8 mouse cellular contexts compared by ENCODE assay signal in the genomic region with DNA sequence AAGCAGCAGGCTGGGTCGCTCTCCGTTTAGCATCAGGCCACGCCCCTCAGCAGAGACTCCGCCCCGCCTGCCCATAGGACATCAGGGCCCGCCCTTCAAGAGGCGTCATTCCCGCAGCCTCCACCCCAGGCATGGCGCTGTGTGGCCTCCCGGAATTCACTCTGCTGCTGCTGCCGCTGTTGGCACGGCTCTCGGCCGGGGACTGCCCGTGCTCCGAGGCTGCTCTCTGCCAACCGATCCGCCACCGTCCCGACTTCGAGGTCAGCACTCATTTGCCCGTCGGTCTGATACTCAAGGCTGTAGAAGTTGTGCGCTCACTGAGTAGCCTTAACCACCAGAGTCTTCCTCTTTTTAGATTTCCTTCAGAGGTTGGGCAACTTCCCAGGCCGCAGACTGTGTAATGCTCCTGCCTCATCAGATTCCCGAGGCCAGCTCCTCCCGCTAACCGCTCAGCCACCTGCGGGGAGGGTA. TPM values are rescaled to one million over a fixed set of nuclear protein-coding genes. Genes with fewer than 3 reads are reported as not detected.
DNase-seq lines count a peak whose midpoint lies in the region; ATAC-seq and TF ChIP-seq lines count a peak whose summit lies in the region.

No protein-coding gene starts in this region.

- no peaks in the 10 kb centered on the region for H3K36me3 ChIP-seq in ES-E14 (ENCODE audit: control insufficient read depth, insufficient read depth, low read length, poor library complexity, severe bottlenecking)
- 0 out of 2 replicates have a peak, but pooled peaks cover 3% of the 10 kb centered on the region for H3K36me3 ChIP-seq in forebrain, embryonic 16.5 days (ENCODE audit: control insufficient read depth, insufficient read depth)
- no peaks in the 10 kb centered on the region for H3K36me3 ChIP-seq in lung, embryonic 14.5 days (ENCODE audit: insufficient read depth)
- H3K36me3 ChIP-seq in thymus, adult 2 months (ENCODE audit: control insufficient read depth, insufficient read depth, low read length): no peaks in the 10 kb centered on the region

- in situ Hi-C loops in ES-E14 (cut with MboI; ENCODE audit: low sequenced_read_pairs in 2 of 2, unreplicated experiment in 2 of 2): no loop called here

- peak; percentile 92 for DNase-seq in ES-E14 (ENCODE audit: low read depth, low spot score)
- peak; percentile 86 for DNase-seq in cerebellum, adult 11-12 months
- peak; percentile 89 to 93 for DNase-seq in heart, postnatal 36 days
- peak; percentile 92 for DNase-seq in layer of hippocampus, adult 2 months (ENCODE audit: low spot score in 2 of 2)
- peak; percentile 99 for DNase-seq in lung, embryonic 14.5 days
- DNase-seq in thymus, adult 2 months: peak; percentile 94

- peak overlapping the region; percentile 84 for H3K9ac ChIP-seq in ES-E14 (ENCODE audit: insufficient read depth, low read depth, low read length, poor library complexity, severe bottlenecking)
- peak overlapping the region; percentile 69 for H3K9ac ChIP-seq in forebrain, embryonic 16.5 days (replicated peaks; ENCODE audit: low read depth, low read length)
- H3K9ac ChIP-seq in lung, embryonic 14.5 days: peak overlapping the region; percentile 73

- peak; percentile 99 for ATAC-seq in forebrain, embryonic 16.5 days
- ATAC-seq in lung, embryonic 14.5 days (ENCODE audit: insufficient read depth): peak; percentile 99

- H3K4me2 ChIP-seq in forebrain, embryonic 16.5 days (ENCODE audit: low read length): peak overlapping the region; percentile 56
- H3K4me2 ChIP-seq in lung, embryonic 14.5 days: peak overlapping the region; percentile 80

- under 1% methylated on average over 29 of the region's 29 CpGs for WGBS in forebrain, embryonic 16.5 days
- WGBS in lung, embryonic 14.5 days: under 1% methylated on average over 29 of the region's 29 CpGs
- under 1% methylated on average over 29 of the region's 29 CpGs for WGBS in olfactory bulb, adult 2 months
- WGBS in thymus, adult 2 months: under 1% methylated on average over 29 of the region's 29 CpGs

- peak overlapping the region; percentile 75; the same call in 1 of the 2 replicates for H3K27ac ChIP-seq in ES-E14 (ENCODE audit: insufficient read depth, low read depth, low read length, poor library complexity, severe bottlenecking)
- no peak overlapping the region for H3K27ac ChIP-seq in forebrain, embryonic 16.5 days (ENCODE audit: low read length)
- peak overlapping the region; percentile 87 for H3K27ac ChIP-seq in layer of hippocampus, adult 2 months
- peak overlapping the region; percentile 91 for H3K27ac ChIP-seq in lung, embryonic 14.5 days (ENCODE audit: low read depth)
- H3K27ac ChIP-seq in olfactory bulb, adult 2 months (ENCODE audit: insufficient read depth, low read depth, low read length): peak overlapping the region; percentile 72
- peak overlapping the region; percentile 0; the same call in 1 of the 2 replicates for H3K27ac ChIP-seq in thymus, adult 2 months (ENCODE audit: control insufficient read depth, insufficient read depth, low read length)

- H3K9me3 ChIP-seq in ES-E14 (ENCODE audit: control insufficient read depth, insufficient read depth, low read depth, low read length): no peaks in the 10 kb centered on the region
- H3K9me3 ChIP-seq in forebrain, embryonic 16.5 days (ENCODE audit: control insufficient read depth, low read length): 0 out of 2 replicates have a peak, but pooled peaks cover 3% of the 10 kb centered on the region
- no peaks in the 10 kb centered on the region for H3K9me3 ChIP-seq in lung, embryonic 14.5 days (ENCODE audit: low read depth, low read length)

- intact Hi-C loops in heart, postnatal 36 days (cut with DNase I): loop anchor here (2.0 to 5.0 kb wide), 2 partner anchors 47 to 48 kb away; a partner anchor contains a TSS

- TF ChIP-seq CTCF in layer of hippocampus, adult 2 months (conservative IDR thresholded peaks at IDR 0.05): peak; percentile 67
- peak; percentile 57 for TF ChIP-seq CTCF in lung, embryonic 14.5 days (IDR thresholded peaks at IDR 0.05; ENCODE audit: low read depth)
- no peak for TF ChIP-seq CTCF in olfactory bulb, adult 2 months (IDR thresholded peaks at IDR 0.05; ENCODE audit: insufficient read depth, low read depth, low read length)
- peak; percentile 59; the same call in 1 of the 2 replicates for TF ChIP-seq CTCF in thymus, adult 2 months (IDR thresholded peaks at IDR 0.05; ENCODE audit: borderline replicate concordance, control insufficient read depth, extremely low read depth, insufficient read depth, low read length, poor library complexity)

- H3K4me3 ChIP-seq in ES-E14 (ENCODE audit: insufficient read depth in 1 of 2, low read depth in 1 of 2, low read length in 2 of 2, poor library complexity in 1 of 2, severe bottlenecking in 1 of 2): peak overlapping the region; percentile 81 to 95
- H3K4me3 ChIP-seq in forebrain, embryonic 16.5 days (replicated peaks; ENCODE audit: low read length): peak overlapping the region; percentile 57
- peak overlapping the region; percentile 85 for H3K4me3 ChIP-seq in layer of hippocampus, adult 2 months
- H3K4me3 ChIP-seq in lung, embryonic 14.5 days (ENCODE audit: low read depth, low read length): peak overlapping the region; percentile 60
- H3K4me3 ChIP-seq in olfactory bulb, adult 2 months (ENCODE audit: insufficient read depth, low read depth, low read length): peak overlapping the region; percentile 81
- peak overlapping the region; percentile 86 for H3K4me3 ChIP-seq in thymus, adult 2 months (ENCODE audit: control insufficient read depth, insufficient read depth, low read length)

- no peaks in the 10 kb centered on the region for H3K27me3 ChIP-seq in forebrain, embryonic 16.5 days (replicated peaks; ENCODE audit: control insufficient read depth, insufficient read depth, low read length)
- H3K27me3 ChIP-seq in lung, embryonic 14.5 days (ENCODE audit: insufficient read depth, low read length): no peaks in the 10 kb centered on the region
- no peaks in the 10 kb centered on the region for H3K27me3 ChIP-seq in thymus, adult 2 months (ENCODE audit: control insufficient read depth, insufficient read depth, low read length)

- peak; percentile 86 for TF ChIP-seq POLR2A in olfactory bulb, adult 2 months (IDR thresholded peaks at IDR 0.05; ENCODE audit: insufficient read depth, low read depth, low read length)
- peak; percentile 80 for TF ChIP-seq POLR2A in thymus, adult 2 months (IDR thresholded peaks at IDR 0.05; ENCODE audit: control insufficient read depth, extremely low read depth, insufficient read depth, low read length, poor library complexity)

- H3K4me1 ChIP-seq in ES-E14 (ENCODE audit: control insufficient read depth in 2 of 2, insufficient read depth in 2 of 2, low read length in 2 of 2, poor library complexity in 1 of 2): peaks cover 3 to 5% of the 10 kb centered on the region in 2 experiments; a peak in 2 of 4 replicates
- no peaks in the 10 kb centered on the region; the same call in 1 of the 2 replicates for H3K4me1 ChIP-seq in forebrain, embryonic 16.5 days (replicated peaks; ENCODE audit: control insufficient read depth, insufficient read depth, low read length)
- H3K4me1 ChIP-seq in lung, embryonic 14.5 days (ENCODE audit: insufficient read depth): no peaks in the 10 kb centered on the region
- H3K4me1 ChIP-seq in olfactory bulb, adult 2 months (ENCODE audit: control insufficient read depth, insufficient read depth, low read length): 0 out of 2 replicates have a peak, but pooled peaks cover 2% of the 10 kb centered on the region
- peaks cover 7% of the 10 kb centered on the region for H3K4me1 ChIP-seq in thymus, adult 2 months (replicated peaks; ENCODE audit: control insufficient read depth, insufficient read depth, low read length)

TF ChIP-seq in ES-E14, 5 proteins besides CTCF, POLR2A, EP300 and RAD21 (continues in another document):
- TF ChIP-seq MAFK (IDR thresholded peaks at IDR 0.05; ENCODE audit: insufficient read depth, low read depth, low read length): no peak
- TF ChIP-seq ZC3H11A (IDR thresholded peaks at IDR 0.05; ENCODE audit: borderline replicate concordance, low read depth, low read length): no peak
- TF ChIP-seq HCFC1 (IDR thresholded peaks at IDR 0.05; ENCODE audit: borderline replicate concordance, insufficient read depth, low read length): no peak

RNA-seq across cellular contexts. Expression of a gene that starts 0.8 kb away (rescaled TPM):
- 10.4 and 15.6 TPM in 2 replicates for total RNA-seq in ES-E14 (2012; rRNA removed)
- polyA plus RNA-seq in forebrain, embryonic 16.5 days (2015; fragmentation: Nextera tagmentation; extraction: Ambion mirVana): 4.0 and 4.2 TPM in 2 replicates
- total RNA-seq in heart, postnatal 36 days (2021): 1 to 10 TPM; 3.4 TPM
- 1 to 10 TPM; 9.0 to 9.1 TPM for total RNA-seq in layer of hippocampus, adult 2 months (2021)
- polyA plus RNA-seq in lung, embryonic 14.5 days (2014; fragmentation: Nextera tagmentation; extraction: Ambion mirVana): 8.9 and 10.4 TPM in 2 replicates
- polyA plus RNA-seq in olfactory bulb, adult 2 months (2012; ENCODE audit: insufficient read depth, insufficient read length, low replicate concordance, missing spikeins): not detected in 2 replicates
- 2.0 and 2.5 TPM in 2 replicates for polyA plus RNA-seq in thymus, adult 2 months (2012; rRNA removed)

RNA-seq across cellular contexts. Expression of a gene that starts 46.0 kb away (rescaled TPM):
- 18.4 and 29.2 TPM in 2 replicates for total RNA-seq in ES-E14 (2012; rRNA removed)
- 22.5 and 26.1 TPM in 2 replicates for polyA plus RNA-seq in forebrain, embryonic 16.5 days (2015; fragmentation: Nextera tagmentation; extraction: Ambion mirVana)
- 10 to 100 TPM; 12.9 to 13.1 TPM for total RNA-seq in heart, postnatal 36 days (2021)
- total RNA-seq in layer of hippocampus, adult 2 months (2021): 100 to 1,000 TPM in 1 of 2 experiments, 10 to 100 TPM in 1; 99.7 to 107 TPM
- polyA plus RNA-seq in lung, embryonic 14.5 days (2014; fragmentation: Nextera tagmentation; extraction: Ambion mirVana): 29.3 and 30.5 TPM in 2 replicates
- not detected in 2 replicates for polyA plus RNA-seq in olfactory bulb, adult 2 months (2012; ENCODE audit: insufficient read depth, insufficient read length, low replicate concordance, missing spikeins)
- 5.4 and 7.2 TPM in 2 replicates for polyA plus RNA-seq in thymus, adult 2 months (2012; rRNA removed)

RNA-seq across cellular contexts. Expression of a gene that starts 49.1 kb away (rescaled TPM):
- 2.2 and 3.1 TPM in 2 replicates for total RNA-seq in ES-E14 (2012; rRNA removed)
- 4.0 and 7.4 TPM in 2 replicates for polyA plus RNA-seq in forebrain, embryonic 16.5 days (2015; fragmentation: Nextera tagmentation; extraction: Ambion mirVana)
- total RNA-seq in heart, postnatal 36 days (2021): 1 to 10 TPM; 2.1 to 2.3 TPM
- total RNA-seq in layer of hippocampus, adult 2 months (2021): 1 to 10 TPM; 2.8 to 4.9 TPM
- polyA plus RNA-seq in lung, embryonic 14.5 days (2014; fragmentation: Nextera tagmentation; extraction: Ambion mirVana): 4.2 and 4.8 TPM in 2 replicates
- polyA plus RNA-seq in olfactory bulb, adult 2 months (2012; ENCODE audit: insufficient read depth, insufficient read length, low replicate concordance, missing spikeins): not detected in 2 replicates
- polyA plus RNA-seq in thymus, adult 2 months (2012; rRNA removed): 1.9 and 2.5 TPM in 2 replicates

RNA-seq across cellular contexts. Expression of a gene that starts 49.2 kb away (rescaled TPM):
- 142 and 234 TPM in 2 replicates for total RNA-seq in ES-E14 (2012; rRNA removed)
- polyA plus RNA-seq in forebrain, embryonic 16.5 days (2015; fragmentation: Nextera tagmentation; extraction: Ambion mirVana): 318 and 371 TPM in 2 replicates
- total RNA-seq in heart, postnatal 36 days (2021): 100 to 1,000 TPM; 246 to 247 TPM
- total RNA-seq in layer of hippocampus, adult 2 months (2021): 10 to 100 TPM; 44.5 to 46.2 TPM
- 887 and 951 TPM in 2 replicates for polyA plus RNA-seq in lung, embryonic 14.5 days (2014; fragmentation: Nextera tagmentation; extraction: Ambion mirVana)
- not detected in 2 replicates for polyA plus RNA-seq in olfactory bulb, adult 2 months (2012; ENCODE audit: insufficient read depth, insufficient read length, low replicate concordance, missing spikeins)
- polyA plus RNA-seq in thymus, adult 2 months (2012; rRNA removed): 358 and 374 TPM in 2 replicates
